Mouse (Mus musculus) left cerebral cortex, adult 2 months (tissue): ENCODE measurements at regions not wholly inside any gene's neighbourhood (a gene's known extent, or its start where the extent isn't known, plus 50 kb on each side); places are given as distances from the start of the nearest gene placed in this dataset.

ENCODE experiments used
- DNase-seq, 2 experiments: peaks; one replicate each; pipeline ENCODE4 v3.0.0; 2021 to 2022; ENCODE audit warnings: low spot score in 2 of 2, mixed read lengths in 1 of 2; ENCODE audit errors: extremely low spot score in 1 of 2
- H3K27ac ChIP-seq: fragments of 200-600 bp; 2 replicates; pipeline ENCODE4 v1.8.1; 2022
- H3K4me3 ChIP-seq: fragments of 200-600 bp; 2 replicates; pipeline ENCODE4 v1.8.1; 2022
- CTCF ChIP-seq: fragments of 200-600 bp; IDR thresholded peaks from 2 replicates; pipeline ENCODE4 v1.8.1; 2022; ENCODE audit warnings: antibody characterized with exemption, mild to moderate bottlenecking, moderate library complexity
- intact Hi-C: fragments of 180-260 bp; cut with DNase I; formaldehyde crosslinking; loops from one replicate; pipeline ENCODE4 v1.15.1; 2025

DNA sequence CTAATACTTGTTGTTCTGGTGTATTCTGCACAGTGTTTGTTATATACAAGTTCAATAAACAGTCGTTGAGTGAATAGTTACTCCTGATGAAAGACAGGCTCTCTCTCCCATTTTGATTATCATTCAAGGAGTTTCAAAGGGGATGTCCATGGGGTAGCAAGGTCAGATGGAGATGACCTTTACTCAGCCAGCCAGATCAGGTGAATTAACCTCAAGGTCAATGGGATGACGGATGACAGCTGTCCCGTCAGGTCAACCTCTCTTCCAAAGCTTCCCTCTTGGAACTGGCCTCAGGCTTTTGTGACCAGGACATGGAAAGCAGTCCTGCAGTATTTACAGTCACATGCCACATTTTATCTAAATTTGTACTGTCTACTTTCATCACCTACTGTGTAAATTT, 398.6 kb upstream of the Jag1 start:
- TF ChIP-seq CTCF: no peak
- intact Hi-C loops: no loop called here

DNA sequence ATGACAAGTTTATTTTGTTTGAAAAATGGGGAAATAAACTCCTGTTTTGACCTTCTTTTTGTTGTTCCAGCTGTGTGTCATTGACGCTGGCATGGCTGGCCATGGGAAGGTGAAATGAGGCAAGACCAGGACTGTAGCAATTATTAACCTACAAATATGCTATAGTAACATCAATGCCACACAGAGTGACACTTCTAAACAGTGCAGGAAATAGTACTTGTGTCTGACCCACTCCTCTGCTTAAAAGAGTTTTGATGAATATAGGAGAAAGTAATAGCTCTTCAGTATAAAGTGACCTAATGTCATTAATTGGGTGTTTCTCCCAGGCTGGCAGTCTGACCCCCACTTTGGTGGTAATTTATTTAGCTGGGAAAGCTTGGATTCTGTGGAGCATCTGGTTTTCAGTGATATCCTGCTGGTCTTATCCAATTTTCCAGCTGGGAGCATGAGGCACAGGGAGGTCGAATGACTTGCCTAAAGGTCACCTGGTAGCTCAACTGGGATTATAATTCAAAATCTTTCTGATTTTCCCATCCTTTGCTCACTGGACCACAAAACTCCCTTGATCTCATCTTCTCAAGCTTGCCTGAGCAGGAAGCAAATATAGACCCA, 397.6 kb upstream of the Jag1 start:
- H3K4me3 ChIP-seq: no peak overlapping the region
- TF ChIP-seq CTCF: no peak
- intact Hi-C loops: no loop called here
- H3K27ac ChIP-seq: no peak overlapping the region
- no peak for DNase-seq

More for the DNA sequence above, 398.6 kb upstream of the Jag1 start:
- Histone ChIP-seq H3K27ac (no peak overlapping the region), H3K4me3 (no peak overlapping the region)
- DNase-seq: no peak

DNA sequence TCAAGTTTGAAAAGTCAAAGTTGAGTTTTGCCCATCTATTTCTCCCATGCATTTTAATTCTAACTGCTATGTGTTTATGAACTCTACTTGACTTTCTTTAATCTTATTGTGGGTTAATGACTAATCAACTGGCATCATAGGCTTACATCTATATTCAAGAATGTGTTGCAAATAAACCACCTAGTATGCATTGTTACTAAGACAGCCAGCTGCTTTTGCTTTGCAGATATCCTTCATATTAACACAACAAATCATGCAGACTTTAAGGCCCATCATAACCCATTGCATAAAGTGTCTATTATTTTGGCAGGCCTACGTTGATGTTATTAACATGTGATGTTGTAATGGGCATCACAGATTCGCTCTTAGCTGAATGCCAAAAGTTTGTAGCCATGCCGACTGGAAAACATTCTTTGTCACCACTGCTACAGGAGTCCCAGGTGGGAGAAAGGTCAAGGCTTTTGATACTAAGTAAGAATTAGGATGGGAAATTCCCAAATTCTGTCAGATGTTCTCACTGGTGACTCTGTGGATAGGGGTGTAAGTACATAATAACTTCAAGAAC, 394.3 kb upstream of the Jag1 start:
- TF ChIP-seq CTCF: no peak
- no peak for DNase-seq
- intact Hi-C loops: no loop called here
- H3K27ac ChIP-seq: no peak overlapping the region
- H3K4me3 ChIP-seq: no peak overlapping the region

DNA sequence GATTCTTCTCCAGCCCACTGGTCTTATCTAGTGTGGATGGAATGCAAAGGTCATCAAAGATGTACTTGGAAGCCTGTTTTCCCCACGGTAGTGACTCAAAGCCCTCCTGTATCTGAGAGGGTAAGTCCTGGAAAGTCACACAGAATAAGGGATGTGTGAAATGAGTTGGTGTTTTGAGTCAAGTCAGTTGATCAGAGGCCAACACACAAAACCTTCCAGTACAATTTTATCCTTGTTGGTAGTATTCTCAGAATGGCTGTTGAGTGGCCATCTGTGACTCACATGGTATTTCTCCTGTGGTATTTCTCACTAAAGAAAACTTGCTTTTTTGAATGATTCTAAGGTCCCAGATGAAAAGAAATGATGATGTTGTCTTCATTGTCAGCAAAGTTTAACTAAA, 384.8 kb upstream of the Jag1 start:
- DNase-seq: no peak
- intact Hi-C loops: no loop called here
- H3K4me3 ChIP-seq: no peak overlapping the region
- no peak overlapping the region for H3K27ac ChIP-seq
- no peak for TF ChIP-seq CTCF

DNA sequence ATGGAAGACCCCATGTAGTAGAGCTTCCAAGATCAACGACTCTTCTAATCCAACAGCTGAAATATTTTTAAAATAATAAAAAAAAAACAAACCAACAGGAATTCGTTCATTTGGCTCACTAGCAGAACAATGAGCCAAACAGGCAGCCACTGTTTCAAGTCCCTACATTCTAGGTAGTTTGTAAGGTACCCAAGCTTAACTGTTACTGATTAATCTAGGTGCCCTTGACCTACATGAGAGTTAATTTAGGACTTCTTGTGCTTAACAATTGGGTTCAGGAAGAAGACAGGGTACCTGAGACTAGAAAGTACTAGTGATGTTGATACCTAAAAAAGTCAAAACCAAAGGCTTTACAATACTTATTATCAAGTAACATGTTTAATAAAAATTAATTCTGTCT, 381.2 kb upstream of the Jag1 start:
- no peak overlapping the region for H3K27ac ChIP-seq
- no peak for DNase-seq
- intact Hi-C loops: no loop called here

DNA sequence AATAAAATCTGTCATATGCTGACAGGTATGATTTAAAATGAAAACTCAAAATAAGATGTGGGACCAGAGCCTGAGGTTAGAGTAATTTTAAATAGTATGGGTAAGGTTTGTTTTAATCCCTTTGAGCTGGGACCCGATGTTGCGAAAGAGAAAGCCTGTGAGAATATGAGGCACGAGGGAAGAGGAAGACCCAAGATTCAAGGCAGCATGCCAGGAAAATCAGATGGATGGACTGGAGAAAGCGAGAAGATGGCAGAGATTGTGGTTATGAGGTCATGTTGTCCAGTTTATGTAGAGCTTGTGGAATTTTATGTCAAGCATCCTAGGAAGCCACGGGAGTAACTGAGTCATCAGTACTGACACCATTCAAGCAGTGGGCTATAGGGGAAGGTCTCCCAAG, 377.2 kb upstream of the Jag1 start:
- no peak for DNase-seq
- H3K27ac ChIP-seq: no peak overlapping the region
- H3K4me3 ChIP-seq: no peak overlapping the region
- intact Hi-C loops: no loop called here
- no peak for TF ChIP-seq CTCF

More for the DNA sequence above, 381.2 kb upstream of the Jag1 start:
- H3K4me3 ChIP-seq: no peak overlapping the region
- TF ChIP-seq CTCF: no peak

DNA sequence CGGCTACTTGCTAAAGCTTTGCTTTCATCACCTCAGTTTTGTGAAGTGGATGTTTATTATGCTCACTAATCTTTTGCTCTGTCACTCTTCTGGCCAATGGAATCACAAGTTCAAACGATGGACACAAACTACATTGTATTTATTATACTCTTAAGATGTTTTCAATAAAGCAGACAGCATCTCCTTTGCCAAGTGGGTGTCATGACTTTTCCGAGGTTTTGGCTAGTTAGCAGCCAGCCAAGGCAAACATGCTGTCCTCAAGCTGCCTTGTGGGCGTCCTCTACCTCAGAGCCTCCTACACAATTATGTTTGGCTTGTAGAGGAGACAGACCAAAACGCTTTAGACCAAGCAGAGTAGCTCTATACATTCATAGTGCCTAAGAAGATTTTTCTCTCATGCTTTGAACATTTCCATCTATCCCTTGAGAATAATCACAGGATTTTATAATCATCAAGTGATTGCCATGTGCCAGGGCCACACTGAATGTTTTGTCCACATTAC, 372.8 kb upstream of the Jag1 start:
- no peak overlapping the region for H3K4me3 ChIP-seq
- TF ChIP-seq CTCF: no peak
- H3K27ac ChIP-seq: no peak overlapping the region
- peak in 1 of 2 experiments; percentile 10 for DNase-seq
- intact Hi-C loops: no loop called here

DNA sequence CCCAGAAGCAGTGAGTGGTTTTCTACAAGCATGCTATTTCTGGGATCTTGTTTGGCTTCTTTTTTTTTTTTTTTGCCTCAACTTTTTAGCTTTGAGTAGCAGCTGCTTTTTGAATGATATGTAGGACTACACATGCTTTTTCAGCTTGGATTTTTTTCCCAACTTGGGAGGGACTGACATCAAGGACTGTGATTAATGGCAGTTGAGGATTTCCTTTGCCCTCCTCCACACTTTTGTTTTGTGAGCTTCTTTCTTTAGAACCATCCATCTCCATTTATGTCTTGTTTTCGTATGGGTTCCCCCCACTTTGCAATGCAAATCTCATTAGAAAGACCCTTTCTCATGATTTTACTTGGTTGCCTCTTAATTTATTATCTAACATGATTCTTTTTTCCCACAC, 352.3 kb upstream of the Jag1 start:
- DNase-seq: no peak

DNA sequence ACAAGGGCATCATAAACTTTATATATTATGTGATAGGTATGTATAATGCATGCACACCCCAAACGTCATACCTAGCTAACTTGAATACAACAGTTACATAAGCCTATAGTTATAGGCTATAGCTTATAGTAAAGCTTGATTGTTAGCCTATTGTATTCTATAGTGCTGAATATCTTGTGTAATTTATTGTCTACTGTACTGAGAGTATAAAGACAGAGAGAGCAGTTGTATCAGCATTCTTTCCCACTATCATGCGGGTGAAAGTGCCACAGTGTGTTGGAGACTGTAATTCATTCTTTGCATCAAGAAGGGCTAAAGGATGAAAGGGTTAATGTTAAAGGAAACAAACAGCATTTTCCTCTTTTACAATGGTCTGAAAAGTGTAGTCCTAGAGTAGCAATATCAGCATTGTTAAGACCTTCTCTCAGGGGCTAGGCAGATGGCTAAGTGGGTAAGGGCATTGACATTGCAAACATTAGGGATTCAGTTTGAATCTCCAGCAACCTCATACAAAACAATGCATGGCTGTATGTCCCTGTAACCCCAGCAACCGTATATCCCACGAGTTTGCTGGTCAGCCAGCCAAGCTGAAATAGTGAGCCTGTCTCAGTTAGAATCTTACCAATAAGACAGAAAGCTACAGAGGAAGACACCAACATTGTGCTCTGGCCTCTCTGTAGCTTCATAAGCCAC, 340.8 kb upstream of the Jag1 start:
- no peak overlapping the region for H3K4me3 ChIP-seq
- no peak for DNase-seq
- no peak for TF ChIP-seq CTCF
- intact Hi-C loops: no loop called here
- H3K27ac ChIP-seq: no peak overlapping the region

More for the DNA sequence above, 352.3 kb upstream of the Jag1 start:
- Histone ChIP-seq H3K27ac (no peak overlapping the region), H3K4me3 (no peak overlapping the region)
- intact Hi-C loops: no loop called here
- no peak for TF ChIP-seq CTCF

DNA sequence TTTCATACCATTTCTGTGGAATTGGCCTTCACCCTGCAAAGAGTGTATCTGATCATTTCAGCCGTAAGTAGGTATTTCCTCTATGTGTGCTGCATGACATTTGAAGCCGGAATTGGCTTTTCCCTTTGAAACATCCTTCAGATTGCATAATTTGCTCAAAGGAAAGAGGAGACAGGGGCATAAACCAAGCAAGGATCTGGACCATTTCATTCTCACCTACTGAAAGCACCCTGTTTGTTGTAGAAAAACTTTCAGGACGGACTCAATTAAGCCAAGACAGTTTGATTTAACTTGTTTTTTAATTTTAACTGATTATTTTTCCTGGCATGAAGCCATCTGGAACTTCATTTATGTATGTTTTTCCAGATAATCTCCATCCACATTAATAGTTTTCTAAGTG, 340.0 kb upstream of the Jag1 start:
- no peak for DNase-seq
- no peak for TF ChIP-seq CTCF

DNA sequence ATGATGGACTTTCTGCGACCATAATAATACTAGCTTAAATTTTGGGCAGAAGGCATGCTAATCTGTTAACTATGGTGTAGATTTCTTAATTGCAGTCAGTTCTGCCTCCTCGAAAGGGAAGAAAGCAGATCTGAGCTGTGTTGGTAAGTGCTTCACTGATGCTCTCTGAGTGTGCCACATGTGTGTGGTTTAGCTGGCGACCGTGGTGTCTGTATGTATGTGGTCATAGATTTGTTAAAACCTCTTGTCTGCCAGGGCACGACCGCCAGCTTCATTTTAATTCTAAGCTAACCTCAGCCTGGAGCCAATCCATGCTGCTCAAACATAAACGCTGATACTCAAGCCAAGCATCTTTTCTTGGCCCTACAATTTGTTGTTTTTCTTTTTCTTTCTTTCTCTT, 330.5 kb upstream of the Jag1 start:
- DNase-seq: no peak
- intact Hi-C loops: no loop called here
- Histone ChIP-seq H3K4me3 (no peak overlapping the region), H3K27ac (no peak overlapping the region)
- no peak for TF ChIP-seq CTCF

More for the DNA sequence above, 340.0 kb upstream of the Jag1 start:
- no peak overlapping the region for H3K4me3 ChIP-seq
- intact Hi-C loops: no loop called here
- H3K27ac ChIP-seq: no peak overlapping the region

DNA sequence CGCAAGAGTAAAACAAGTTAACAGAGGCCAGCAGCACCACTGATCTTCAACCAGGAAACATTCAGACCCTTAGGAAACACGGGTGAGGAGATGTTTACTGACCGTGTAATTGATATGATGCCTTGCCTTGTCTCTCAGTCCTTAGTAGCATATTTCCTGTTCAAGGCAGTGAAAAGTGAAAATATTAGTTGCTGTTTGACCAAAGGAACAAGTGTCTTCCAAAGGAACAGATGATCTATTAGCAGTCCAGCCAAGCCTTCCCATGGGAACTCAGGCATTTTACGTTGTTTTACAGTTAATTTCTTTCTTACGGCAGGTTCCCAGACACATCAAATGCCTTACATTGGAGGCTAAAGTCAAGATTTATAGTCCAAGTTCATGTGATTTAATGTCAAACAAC, 321.3 kb upstream of the Jag1 start:
- no peak for DNase-seq
- TF ChIP-seq CTCF: no peak
- no peak overlapping the region for H3K4me3 ChIP-seq

More for the DNA sequence above, 321.3 kb upstream of the Jag1 start:
- no peak overlapping the region for H3K27ac ChIP-seq
- intact Hi-C loops: no loop called here
